Mouse (Mus musculus) kidney, embryonic 15.5 days (tissue): ENCODE data around the gene Megf8. TPM values are rescaled to one million over a fixed set of nuclear protein-coding genes. Genes with fewer than 3 reads are reported as not detected.

Experiments
- ATAC-seq: fragments of 200-750 bp; cut with Nextera tagmentation; replicated peaks from 2 replicates; pipeline ENCODE4 v1.8.0; 2017; ENCODE audit warnings: moderate TSS enrichment; ENCODE audit not compliant: low FRiP score
- H3K27ac ChIP-seq: fragments of 300-500 bp; sonication (generic); 2 replicates; pipeline ENCODE4 v1.5.1; 2015; ENCODE audit warnings: mild to moderate bottlenecking, inconsistent platforms
- H3K27me3 ChIP-seq: fragments of 300-500 bp; sonication (generic); 2 replicates; pipeline ENCODE4 v1.6.1; 2015; ENCODE audit warnings: inconsistent platforms
- H3K36me3 ChIP-seq: fragments of 300-500 bp; sonication (generic); 2 replicates; pipeline ENCODE4 v1.6.1; 2015; ENCODE audit warnings: inconsistent platforms
- H3K4me1 ChIP-seq: fragments of 300-500 bp; sonication (generic); 2 replicates; pipeline ENCODE4 v1.6.1; 2015; ENCODE audit warnings: inconsistent platforms
- H3K4me2 ChIP-seq: fragments of 300-500 bp; sonication (generic); 2 replicates; pipeline ENCODE4 v1.6.1; 2015; ENCODE audit warnings: moderate library complexity, mild to moderate bottlenecking, inconsistent platforms
- H3K4me3 ChIP-seq: fragments of 300-500 bp; sonication (generic); replicated peaks from 2 replicates; pipeline ENCODE4 v1.5.1; 2015; ENCODE audit warnings: mild to moderate bottlenecking, inconsistent platforms
- H3K9ac ChIP-seq: fragments of 300-500 bp; sonication (generic); 2 replicates; pipeline ENCODE4 v1.6.1; 2015; ENCODE audit warnings: mild to moderate bottlenecking, inconsistent platforms
- H3K9me3 ChIP-seq: fragments of 300-500 bp; sonication (generic); replicated peaks from 2 replicates; pipeline ENCODE4 v1.6.1; 2016; ENCODE audit warnings: inconsistent platforms
- WGBS: fragments of 180-500 bp; shearing (Covaris S2); methylation state at CpG from one replicate; pipeline ENCODE4 v1.1.7; 2015; ENCODE audit warnings: mixed read lengths; 5-methylcytosine and 5-hydroxymethylcytosine counted together
- polyA plus RNA-seq: library from polyadenylated mRNA; unstranded; fragments of >200 nt; fragmentation: Nextera tagmentation; extraction: Ambion mirVana; gene quantifications from 2 replicates; pipeline ENCODE4 v1.2.1, GENCODE M21; 2015

The Megf8 gene
- polyA plus RNA-seq, 1 experiment from 2014 or later, result 16.4 TPM

- H3K9ac ChIP-seq, result peak overlapping the region; percentile 85
- H3K27me3 ChIP-seq, result no peaks in the 10 kb centered on the region
- peak overlapping the region; percentile 83 for H3K4me3 ChIP-seq
- peak overlapping the region; percentile 90 for H3K4me2 ChIP-seq
- peak; percentile 83 for ATAC-seq
- peaks cover 23% of the 10 kb centered on the region for H3K36me3 ChIP-seq
- under 1% methylated on average over 71 of the region's 108 CpGs for WGBS
- H3K4me1 ChIP-seq, result peaks cover 63% of the 10 kb centered on the region
- no peaks in the 10 kb centered on the region for H3K9me3 ChIP-seq
- H3K27ac ChIP-seq, result peak overlapping the region; percentile 100
These were observed 35.0 kb upstream of the Megf8 start for GRCm38 (mm10) chr7:25281734-25282601.

- ATAC-seq, result 0 out of 2 replicates have a peak, but pooled peaks have one; percentile 3
- Histone ChIP-seq H3K36me3 (peaks cover 31% of the 10 kb centered on the region), H3K4me1 (peaks cover 55% of the 10 kb centered on the region), H3K4me3 (peak overlapping the region; percentile 83), H3K4me2 (peak overlapping the region; percentile 90), H3K9ac (peak overlapping the region; percentile 85), H3K27me3 (no peaks in the 10 kb centered on the region), H3K27ac (peak overlapping the region; percentile 100), H3K9me3 (no peaks in the 10 kb centered on the region)
- WGBS, result 0% methylated on average over 33 of the region's 36 CpGs
These were observed 34.2 kb upstream of the Megf8 start for GRCm38 (mm10) chr7:25282731-25283211.

GRCm38 (mm10) chr7:25283637-25284036, 33.3 kb upstream of the Megf8 start:
- 10% methylated on average over 5 of the region's 5 CpGs for WGBS
- peak overlapping the region; percentile 85 for H3K9ac ChIP-seq

GRCm38 (mm10) chr7:25284171-25284570, 32.8 kb upstream of the Megf8 start:
- peak overlapping the region; percentile 90 for H3K4me2 ChIP-seq
- no peak for ATAC-seq
- 34% methylated on average over 2 of the region's 2 CpGs for WGBS
- peaks cover 50% of the 10 kb centered on the region for H3K4me1 ChIP-seq
- H3K36me3 ChIP-seq, result peaks cover 45% of the 10 kb centered on the region
- H3K27ac ChIP-seq, result peak overlapping the region; percentile 100
- no peaks in the 10 kb centered on the region for H3K27me3 ChIP-seq
- H3K9me3 ChIP-seq, result no peaks in the 10 kb centered on the region
- H3K4me3 ChIP-seq, result peak overlapping the region; percentile 83
- peak overlapping the region; percentile 85 for H3K9ac ChIP-seq

More at GRCm38 (mm10) chr7:25283637-25284036, 33.3 kb upstream of the Megf8 start:
- Histone ChIP-seq H3K27me3 (no peaks in the 10 kb centered on the region), H3K36me3 (peaks cover 40% of the 10 kb centered on the region), H3K4me1 (peaks cover 51% of the 10 kb centered on the region), H3K9me3 (no peaks in the 10 kb centered on the region), H3K4me2 (peak overlapping the region; percentile 90), H3K27ac (peak overlapping the region; percentile 100), H3K4me3 (peak overlapping the region; percentile 83)
- no peak for ATAC-seq

GRCm38 (mm10) chr7:25284766-25285165, 32.2 kb upstream of the Megf8 start:
- WGBS, result 65% methylated on average over 5 of the region's 5 CpGs
- Histone ChIP-seq H3K9me3 (no peaks in the 10 kb centered on the region), H3K9ac (0 out of 2 replicates have a peak overlapping the region, but pooled peaks have one; percentile 85), H3K4me1 (peaks cover 44% of the 10 kb centered on the region), H3K36me3 (peaks cover 51% of the 10 kb centered on the region), H3K4me3 (0 out of 2 replicates have a peak overlapping the region, but pooled peaks have one; percentile 83), H3K4me2 (peak overlapping the region; percentile 90; the same call in 1 of the 2 replicates), H3K27ac (no peak overlapping the region), H3K27me3 (no peaks in the 10 kb centered on the region)
- no peak for ATAC-seq

- Histone ChIP-seq H3K27me3 (no peaks in the 10 kb centered on the region), H3K9me3 (no peaks in the 10 kb centered on the region), H3K4me1 (peaks cover 38% of the 10 kb centered on the region), H3K36me3 (peaks cover 60% of the 10 kb centered on the region), H3K27ac (no peak overlapping the region), H3K9ac (no peak overlapping the region), H3K4me2 (no peak overlapping the region), H3K4me3 (no peak overlapping the region)
- 90% methylated on average over 20 of the region's 20 CpGs for WGBS
- no peak for ATAC-seq
These were observed 31.3 kb upstream of the Megf8 start for GRCm38 (mm10) chr7:25285511-25286238.

GRCm38 (mm10) chr7:25286989-25287388, 30.0 kb upstream of the Megf8 start:
- no peak for ATAC-seq
- 80% methylated on average over 8 of the region's 8 CpGs for WGBS
- H3K27me3 ChIP-seq, result no peaks in the 10 kb centered on the region

GRCm38 (mm10) chr7:25288011-25288410, 29.0 kb upstream of the Megf8 start:
- no peak for ATAC-seq
- no peaks in the 10 kb centered on the region for H3K27me3 ChIP-seq
- peaks cover 84% of the 10 kb centered on the region for H3K36me3 ChIP-seq
- H3K4me3 ChIP-seq, result no peak overlapping the region
- H3K4me2 ChIP-seq, result no peak overlapping the region
- H3K9ac ChIP-seq, result no peak overlapping the region
- 86% methylated on average over 12 of the region's 12 CpGs for WGBS
- H3K4me1 ChIP-seq, result peaks cover 37% of the 10 kb centered on the region
- H3K27ac ChIP-seq, result no peak overlapping the region
- H3K9me3 ChIP-seq, result no peaks in the 10 kb centered on the region

More at GRCm38 (mm10) chr7:25286989-25287388, 30.0 kb upstream of the Megf8 start:
- H3K36me3 ChIP-seq, result peaks cover 73% of the 10 kb centered on the region
- H3K4me3 ChIP-seq, result no peak overlapping the region
- no peak overlapping the region for H3K9ac ChIP-seq
- no peaks in the 10 kb centered on the region for H3K9me3 ChIP-seq
- no peak overlapping the region for H3K4me2 ChIP-seq
- peaks cover 36% of the 10 kb centered on the region for H3K4me1 ChIP-seq
- no peak overlapping the region for H3K27ac ChIP-seq

- Histone ChIP-seq H3K4me1 (peaks cover 30% of the 10 kb centered on the region), H3K9me3 (no peaks in the 10 kb centered on the region), H3K36me3 (peaks cover 91% of the 10 kb centered on the region), H3K27me3 (no peaks in the 10 kb centered on the region), H3K4me2 (no peak overlapping the region), H3K9ac (no peak overlapping the region), H3K4me3 (no peak overlapping the region), H3K27ac (no peak overlapping the region)
- 94% methylated on average over 3 of the region's 3 CpGs for WGBS
- no peak for ATAC-seq
These were observed 28.2 kb upstream of the Megf8 start for GRCm38 (mm10) chr7:25288721-25289120.

GRCm38 (mm10) chr7:25289925-25290324, 27.0 kb upstream of the Megf8 start:
- 98% methylated on average over 3 of the region's 3 CpGs for WGBS
- no peak overlapping the region for H3K27ac ChIP-seq
- H3K9ac ChIP-seq, result no peak overlapping the region

GRCm38 (mm10) chr7:25290463-25290862, 26.5 kb upstream of the Megf8 start:
- Histone ChIP-seq H3K27ac (0 out of 2 replicates have a peak overlapping the region, but pooled peaks have one; percentile 19), H3K9ac (no peak overlapping the region), H3K4me3 (no peak overlapping the region), H3K9me3 (no peaks in the 10 kb centered on the region), H3K4me1 (peaks cover 21% of the 10 kb centered on the region), H3K36me3 (peaks cover 98% of the 10 kb centered on the region), H3K4me2 (no peak overlapping the region), H3K27me3 (no peaks in the 10 kb centered on the region)
- 100% methylated on average over 1 of the region's 1 CpGs for WGBS
- ATAC-seq, result no peak

More at GRCm38 (mm10) chr7:25289925-25290324, 27.0 kb upstream of the Megf8 start:
- no peaks in the 10 kb centered on the region for H3K9me3 ChIP-seq
- H3K4me3 ChIP-seq, result no peak overlapping the region
- peaks cover 18% of the 10 kb centered on the region for H3K4me1 ChIP-seq
- peaks cover 98% of the 10 kb centered on the region for H3K36me3 ChIP-seq
- no peak overlapping the region for H3K4me2 ChIP-seq
- H3K27me3 ChIP-seq, result no peaks in the 10 kb centered on the region
- ATAC-seq, result no peak
